Mouse (Mus musculus) duodenum, adult 2 months (tissue): Measurements from ENCODE around the gene Olfr358. TPM values are rescaled to one million over a fixed set of nuclear protein-coding genes. Genes with fewer than 3 reads are reported as not detected.

ENCODE experiments used
- polyA plus RNA-seq: library from polyadenylated mRNA; depleted of rRNA; stranded (reverse); fragments of >200 nt; gene quantifications from 2 replicates; pipeline ENCODE4 v1.2.3, GENCODE M21; 2012; ENCODE audit warnings: low replicate concordance; rRNA removed

Gene Olfr358
- polyA plus RNA-seq = not detected in 2 replicates

DNA sequence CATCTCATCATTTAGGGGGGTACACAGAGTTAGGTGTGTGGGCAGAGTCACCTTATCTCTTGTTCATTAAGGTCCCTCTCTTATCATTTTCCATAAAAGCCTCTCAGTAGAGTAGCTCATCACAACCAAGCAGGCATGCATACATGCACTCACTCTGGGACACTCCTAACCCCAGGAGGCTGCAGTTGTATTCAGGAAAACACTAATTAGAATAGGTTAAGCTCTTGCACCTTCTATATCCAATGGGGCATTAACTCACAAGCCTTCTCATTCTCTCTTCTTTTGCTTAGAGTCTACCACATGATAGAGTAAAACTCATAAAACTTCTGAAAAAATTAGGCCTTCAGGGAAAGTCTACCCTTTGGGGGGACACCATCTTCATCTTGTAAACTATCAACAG is at the start of gene Olfr358:
Gene Olfr358, minus strand, starts transcription at position 101 of the 400 bp plus-strand sequence.

DNA sequence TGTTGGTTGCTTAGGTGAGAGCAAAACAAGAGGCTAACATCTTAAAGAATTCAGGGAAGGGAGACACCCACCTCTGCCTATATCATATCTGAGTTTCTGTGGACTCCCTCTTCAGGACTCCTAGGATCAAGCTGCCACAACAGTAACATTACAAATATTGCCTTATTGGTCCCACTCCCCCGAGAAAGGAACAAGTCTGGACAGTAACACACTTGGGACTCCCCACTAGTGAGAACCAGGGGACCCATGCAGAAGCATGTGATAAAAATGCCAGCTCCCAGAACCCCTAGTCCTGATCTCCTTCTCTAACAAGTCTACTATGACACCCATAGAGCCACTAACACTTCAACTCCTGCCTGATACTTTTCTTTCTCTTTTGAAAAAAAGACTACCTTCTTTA is 15.6 kb downstream of the Olfr358 start, which contains the start of gene Olfr357:
Gene Olfr357, plus strand, starts transcription at position 301 of the 400 bp plus-strand sequence.

Other genes with a start within 250 kb of the Olfr358 start
- gene Olfr348, start 225.1 kb downstream of the Olfr358 start, polyA plus RNA-seq = not detected in 2 replicates
- not detected in 2 replicates for gene Olfr50, start 218.8 kb downstream of the Olfr358 start, polyA plus RNA-seq
- gene Olfr3, start 192.3 kb downstream of the Olfr358 start, polyA plus RNA-seq = not detected in 2 replicates
- not detected in 2 replicates for gene Olfr350, start 163.0 kb downstream of the Olfr358 start, polyA plus RNA-seq
- not detected in 2 replicates for gene Olfr351, start 146.7 kb downstream of the Olfr358 start, polyA plus RNA-seq
- not detected in 2 replicates for gene Olfr352, start 140.9 kb downstream of the Olfr358 start, polyA plus RNA-seq
- gene Olfr353, start 116.4 kb downstream of the Olfr358 start, polyA plus RNA-seq = not detected in 2 replicates
- not detected in 2 replicates for gene Olfr354, start 103.7 kb downstream of the Olfr358 start, polyA plus RNA-seq
- not detected in 2 replicates for gene Olfr355, start 80.4 kb downstream of the Olfr358 start, polyA plus RNA-seq
- not detected in 2 replicates for gene Olfr356, start 72.2 kb downstream of the Olfr358 start, polyA plus RNA-seq
- not detected in 2 replicates for gene Olfr357, start 15.5 kb downstream of the Olfr358 start, polyA plus RNA-seq
- not detected in 2 replicates for gene Olfr360, start 56.4 kb upstream of the Olfr358 start, polyA plus RNA-seq
- gene Olfr361, start 80.0 kb upstream of the Olfr358 start, polyA plus RNA-seq = not detected in 2 replicates
- not detected in 2 replicates for gene Olfr362, start 108.6 kb upstream of the Olfr358 start, polyA plus RNA-seq
- not detected in 2 replicates for gene Olfr364-ps1, start 130.0 kb upstream of the Olfr358 start, polyA plus RNA-seq
- gene Olfr365, start 178.9 kb upstream of the Olfr358 start, polyA plus RNA-seq = not detected in 2 replicates
- not detected in 2 replicates for gene Olfr366, start 202.2 kb upstream of the Olfr358 start, polyA plus RNA-seq